Mouse (Mus musculus): Measurements from ENCODE around the gene Gm44790.
A peak's percentile ranks its signal among the peaks of the same experiment; 100 is the strongest.
"Not testable (repeated sequence)": the region's sequence is repeated elsewhere in the genome, so short reads cannot be mapped to it uniquely, and the experiment has no call there.

Gm44790 gene

GRCm38 (mm10) chr6:86426358-86426757 is at the start of gene Gm44790:
Gene Gm44790 (plus strand): TSS chr6:86426658.
- no peak for DNase-seq

DNA sequence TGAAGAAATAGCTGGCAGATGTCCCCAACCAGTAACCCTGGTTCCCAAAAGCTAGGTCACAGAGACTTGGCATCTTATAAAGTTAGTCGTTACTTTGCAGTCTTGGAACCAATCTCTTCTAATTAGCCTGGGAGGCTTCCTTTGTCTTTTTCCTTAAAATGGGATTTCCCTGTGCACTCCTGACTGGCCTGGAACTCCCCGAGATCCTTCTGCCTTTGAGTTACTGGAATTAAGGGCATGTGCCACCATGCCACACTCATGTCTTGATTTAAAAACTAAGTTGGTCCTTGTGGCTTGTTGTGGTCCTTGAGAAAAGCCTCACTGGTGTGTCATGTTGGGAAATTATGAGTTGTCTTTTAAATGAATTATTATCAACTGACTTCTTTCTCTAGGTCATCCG is 48.1 kb upstream of the Gm44790 start:
- DNase-seq, result no peak

GRCm38 (mm10) chr6:86380112-86380511 is 46.3 kb upstream of the Gm44790 start:
- not testable (repeated sequence) for DNase-seq

GRCm38 (mm10) chr6:86382551-86382950 is 43.9 kb upstream of the Gm44790 start:
- DNase-seq, result no peak

- no peak for DNase-seq
Observed at GRCm38 (mm10) chr6:86383370-86383769, 43.1 kb upstream of the Gm44790 start.

GRCm38 (mm10) chr6:86384692-86385091 is 41.8 kb upstream of the Gm44790 start:
- DNase-seq, result no peak

DNA sequence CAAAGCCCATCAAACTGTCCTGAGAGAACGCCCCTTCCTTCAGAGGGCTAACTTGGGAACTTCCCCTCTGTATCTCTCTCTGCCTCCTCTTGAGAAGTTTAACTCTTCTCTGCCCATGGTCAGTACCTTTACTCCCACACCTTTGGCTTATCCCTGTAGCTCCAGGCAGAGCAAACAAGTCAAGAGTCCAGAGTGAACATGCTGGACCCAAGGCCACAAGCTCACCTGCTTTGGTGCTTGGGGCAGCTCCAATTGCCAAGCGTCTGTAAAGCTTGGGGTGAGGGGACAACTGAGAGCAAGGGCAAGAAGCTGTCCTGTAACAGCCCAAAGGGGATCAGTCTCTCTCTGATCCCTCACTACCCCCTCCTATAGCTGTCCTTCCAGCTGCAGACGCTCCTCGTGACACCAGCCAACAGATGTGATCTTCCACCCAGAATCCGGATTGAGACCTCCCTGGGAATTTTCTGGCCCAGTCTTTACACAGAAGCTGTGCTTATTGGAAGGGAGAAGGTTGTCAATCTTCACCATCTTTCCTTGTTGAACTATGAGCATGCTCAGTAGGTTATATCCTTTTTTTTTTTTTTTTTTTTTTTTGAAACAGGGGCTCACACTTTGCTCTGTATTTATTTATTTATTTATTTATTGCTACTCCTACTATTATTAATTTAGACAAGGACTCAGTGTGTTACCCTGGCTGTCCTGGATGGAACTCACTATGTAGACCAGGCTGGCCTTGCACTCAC is 40.9 kb upstream of the Gm44790 start:
- DNase-seq, result no peak

GRCm38 (mm10) chr6:86387313-86387712 is 39.1 kb upstream of the Gm44790 start:
- no peak for DNase-seq

- DNase-seq, result no peak
Observed at GRCm38 (mm10) chr6:86388461-86388860, 38.0 kb upstream of the Gm44790 start.

DNA sequence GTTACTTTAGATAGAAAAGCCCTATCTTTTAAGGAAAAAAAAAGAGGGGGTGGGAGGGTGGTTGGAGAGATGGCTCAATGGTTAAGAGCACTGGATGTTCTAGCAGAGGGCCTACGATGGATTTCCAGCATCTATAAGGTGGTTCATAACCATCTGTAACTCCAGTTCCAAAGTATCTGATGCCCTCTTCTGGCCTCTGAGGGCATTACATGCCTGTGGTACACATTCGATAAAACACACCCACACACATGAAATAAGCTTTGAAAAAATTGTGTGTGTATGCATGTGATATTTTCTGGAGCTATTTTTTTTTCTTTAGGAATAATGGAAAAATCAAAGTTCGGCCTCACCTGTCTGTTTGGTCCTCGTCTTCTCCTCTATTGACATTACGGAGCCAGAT is 35.1 kb upstream of the Gm44790 start:
- peak; percentile 35 to 39 for DNase-seq

DNA sequence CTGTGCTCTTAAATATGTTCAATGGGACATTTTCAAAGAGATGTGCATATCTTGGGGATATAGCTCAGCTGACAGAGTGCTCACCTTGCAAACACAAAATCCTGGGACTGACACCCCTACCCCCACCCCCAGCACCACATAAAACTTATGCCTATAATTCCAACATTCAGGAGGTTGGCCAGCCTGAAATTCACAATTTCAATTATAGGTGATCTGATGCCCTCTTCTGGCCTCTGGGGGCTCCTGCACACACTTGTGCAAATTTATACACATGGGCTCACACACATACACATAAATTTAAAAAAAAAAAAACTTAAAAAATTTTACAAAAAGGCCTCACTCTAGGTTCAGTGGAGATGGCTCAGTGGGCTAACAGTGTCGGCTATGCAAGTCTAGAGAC is 33.3 kb upstream of the Gm44790 start:
- peak; percentile 11 to 12 for DNase-seq

DNA sequence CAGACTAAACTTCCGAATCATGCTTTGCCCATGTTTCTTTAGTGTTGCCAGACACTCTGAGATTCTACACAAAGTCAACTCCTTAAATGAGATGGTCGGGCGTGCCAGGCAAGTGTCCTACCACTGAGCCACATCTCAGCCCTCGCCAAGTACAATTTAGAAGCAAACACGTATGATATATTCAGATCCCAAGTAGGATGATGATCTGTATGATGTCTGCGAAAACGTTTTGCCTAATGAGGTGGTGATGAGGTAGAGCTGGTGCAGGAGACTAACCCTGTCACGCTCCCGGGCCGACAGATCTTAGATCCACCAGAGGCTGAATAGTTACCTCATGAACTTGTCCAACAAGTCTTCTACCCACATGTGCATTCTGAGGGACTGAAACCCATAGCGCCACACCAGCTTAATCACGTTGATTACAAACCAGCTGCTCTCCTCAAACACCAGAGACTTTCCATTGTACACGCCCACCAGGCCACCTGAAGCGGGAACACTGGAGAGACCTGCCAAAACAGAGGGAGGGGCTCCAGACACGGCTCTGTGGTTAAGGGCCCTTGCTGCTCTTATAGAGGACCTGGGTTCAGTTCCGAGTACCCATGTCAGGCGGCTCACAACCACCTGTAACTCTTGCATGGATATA is 32.3 kb upstream of the Gm44790 start:
- DNase-seq, result no peak

GRCm38 (mm10) chr6:86395021-86395420 is 31.4 kb upstream of the Gm44790 start:
- DNase-seq, result no peak

DNA sequence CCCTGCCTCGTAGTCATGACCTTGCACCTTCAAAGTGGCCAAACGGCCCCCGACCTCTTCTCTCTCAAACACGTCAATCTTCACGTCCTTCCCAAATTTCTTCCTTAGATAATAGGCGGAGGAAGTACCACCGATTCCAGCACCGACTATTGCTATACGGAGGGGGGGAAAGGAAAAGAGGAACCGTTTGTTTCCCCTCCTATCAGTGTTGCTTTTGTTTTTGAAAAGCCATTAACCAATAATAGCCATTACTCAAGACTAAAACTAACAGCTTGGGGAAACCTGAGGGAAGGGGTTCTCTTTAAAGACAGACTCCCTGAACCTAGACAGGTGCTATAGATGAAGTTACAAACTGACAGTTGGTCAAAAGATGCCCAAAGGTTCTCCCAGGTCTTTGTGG is 30.5 kb upstream of the Gm44790 start:
- no peak for DNase-seq

- peak; percentile 87 for DNase-seq
Observed at GRCm38 (mm10) chr6:86396581-86397256, 29.7 kb upstream of the Gm44790 start, which contains the start of gene Pcyox1. Gene Pcyox1 (minus strand): TSS chr6:86397154.

GRCm38 (mm10) chr6:86397257-86397980 is 29.0 kb upstream of the Gm44790 start:
- DNase-seq, result peak in 1 of 2 experiments; percentile 26

DNA sequence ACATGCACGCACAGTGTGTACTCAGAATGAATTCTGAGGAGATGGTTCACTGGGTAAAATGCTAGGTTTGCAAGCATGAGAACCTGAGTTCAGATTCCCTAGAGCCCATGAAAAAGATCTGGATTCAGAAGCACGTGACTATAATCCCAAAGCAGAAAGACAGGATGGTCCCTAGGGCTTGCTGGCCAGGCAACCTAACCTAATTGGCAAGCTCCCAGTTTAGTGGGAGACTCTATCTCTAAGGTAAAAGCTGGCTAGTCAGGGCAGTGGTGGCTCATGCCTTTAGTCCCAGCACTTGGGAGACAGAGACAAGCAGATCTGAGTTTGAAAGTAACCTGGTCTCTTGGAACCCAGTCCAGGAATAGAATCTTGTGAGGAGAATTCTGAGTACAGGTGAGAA is 27.5 kb upstream of the Gm44790 start:
- DNase-seq, result no peak

GRCm38 (mm10) chr6:86399995-86400394 is 26.5 kb upstream of the Gm44790 start:
- no peak for DNase-seq

DNA sequence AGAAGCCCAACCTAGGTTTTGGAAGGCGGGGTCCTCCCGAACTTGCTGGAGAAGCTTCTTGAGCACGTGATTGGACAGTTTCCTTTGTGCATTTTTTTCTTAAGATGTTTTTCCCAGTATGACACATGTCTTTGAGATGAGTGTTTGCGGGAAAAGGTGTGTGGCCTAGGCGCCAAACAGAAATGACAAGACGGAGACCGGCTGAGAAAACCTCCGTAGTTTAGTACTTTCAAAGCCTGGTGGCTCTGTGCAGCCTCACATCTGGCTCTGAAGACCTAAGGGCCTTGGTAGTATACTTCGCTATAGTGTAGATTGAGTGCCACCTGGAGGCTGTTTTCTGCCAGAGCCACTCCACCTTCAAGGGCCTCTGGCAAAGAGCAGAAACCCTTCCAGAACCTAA is 25.5 kb upstream of the Gm44790 start:
- peak; percentile 79 to 83 for DNase-seq

GRCm38 (mm10) chr6:86402681-86403607 is 23.5 kb upstream of the Gm44790 start:
- no peak for DNase-seq

GRCm38 (mm10) chr6:86403728-86404099 is 22.7 kb upstream of the Gm44790 start:
- peak; percentile 88 to 89 for DNase-seq
